Mouse (Mus musculus) inflammation-experienced regulatory T-cells, adult 6 months (primary cell): ENCODE results near the gene Gm37419. TPM values are rescaled to one million over a fixed set of nuclear protein-coding genes. Genes with fewer than 3 reads are reported as not detected.
A peak's percentile ranks its signal among the peaks of the same experiment; 100 is the strongest.

Source experiments
- ATAC-seq: one replicate; pipeline ENCODE4 v1.8.0; 2017
- polyA plus RNA-seq, 3 experiments: library from polyadenylated mRNA; unstranded; fragments of 100-300 nt; shearing (Covaris generic); gene quantifications; one replicate each; pipeline ENCODE4 v1.2.1; 2017

Gm37419 gene
- polyA plus RNA-seq, 3 experiments from 2014 or later = not detected

DNA sequence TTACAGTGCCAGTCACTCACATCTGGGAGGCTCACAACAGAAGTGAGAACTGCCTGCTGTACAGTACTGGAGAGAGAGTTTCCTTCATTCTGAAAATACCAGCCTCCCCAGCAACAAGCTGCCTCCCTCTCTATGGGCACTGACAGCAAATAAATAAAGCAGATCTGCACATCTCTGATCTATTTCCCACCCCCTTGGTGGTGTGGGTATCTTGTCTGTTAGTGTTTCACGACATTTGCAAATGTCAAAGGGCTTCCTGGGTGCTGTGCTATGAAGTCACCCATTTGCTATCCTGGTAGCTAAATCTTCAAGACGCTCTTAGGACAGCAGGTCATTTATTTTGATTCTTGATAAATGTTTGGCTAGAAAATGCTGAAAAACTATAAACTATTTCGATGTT lies 8.9 kb downstream of the Gm37419 start:
- ATAC-seq = peak; percentile 84

GRCm38 (mm10) chr16:23997912-23998311 lies 9.6 kb downstream of the Gm37419 start:
- ATAC-seq = no peak

DNA sequence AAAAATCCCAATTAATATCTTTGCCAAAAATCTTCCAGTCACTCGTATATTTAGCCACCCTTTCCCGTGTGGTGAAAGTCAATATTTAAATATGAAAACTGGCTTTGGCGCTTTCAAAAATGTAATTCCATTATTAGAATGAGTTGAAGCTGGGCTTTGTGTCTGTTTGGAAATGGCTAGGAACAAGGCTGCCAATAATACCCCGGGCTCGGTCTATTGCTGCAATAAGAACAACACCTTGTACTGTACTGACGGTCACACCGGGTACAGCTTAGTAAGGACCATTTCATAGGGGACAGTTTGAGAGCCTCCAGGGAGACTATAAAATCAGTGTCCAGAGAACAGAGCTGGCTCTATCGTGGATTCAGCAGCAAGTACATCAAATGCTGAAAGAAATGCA lies 17.6 kb downstream of the Gm37419 start:
- ATAC-seq = no peak

DNA sequence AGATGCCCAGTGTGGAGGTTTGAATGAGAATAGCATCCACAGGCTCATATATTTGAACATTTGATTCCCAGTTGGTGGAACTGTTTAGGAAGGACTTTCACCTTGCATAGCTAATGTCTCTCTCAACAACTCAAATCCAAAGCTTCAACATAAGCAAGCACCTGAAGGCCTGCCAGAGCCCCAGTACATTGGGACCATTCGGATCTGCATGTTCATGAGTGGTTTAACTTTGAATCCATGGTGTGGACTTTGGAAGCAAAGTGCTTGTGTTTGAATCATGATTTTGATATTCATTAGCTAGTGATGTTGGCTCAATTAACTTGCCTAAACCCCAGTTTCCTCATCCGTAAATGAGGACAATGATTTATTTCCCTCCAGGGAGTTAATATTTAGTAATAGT lies 21.6 kb downstream of the Gm37419 start:
- no peak for ATAC-seq

DNA sequence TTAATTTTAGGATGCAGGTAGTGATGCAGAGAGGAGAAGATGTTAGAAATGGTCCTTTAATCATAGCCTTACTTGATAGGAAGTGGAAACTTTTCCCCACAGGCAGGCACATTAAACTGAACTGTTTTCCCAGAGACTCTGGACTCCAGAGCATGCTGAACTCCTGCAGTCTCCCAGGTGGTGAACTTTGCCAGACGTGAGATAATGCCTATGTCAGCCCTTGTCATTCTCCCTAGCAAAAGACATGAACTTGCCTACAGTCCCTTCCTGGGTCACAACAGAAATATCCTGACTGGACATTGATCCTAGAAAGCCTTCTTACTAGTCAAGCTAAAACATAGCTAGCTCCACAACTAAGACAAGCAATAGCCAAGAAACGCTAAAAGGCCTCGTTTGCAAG lies 23.0 kb downstream of the Gm37419 start:
- ATAC-seq = no peak

DNA sequence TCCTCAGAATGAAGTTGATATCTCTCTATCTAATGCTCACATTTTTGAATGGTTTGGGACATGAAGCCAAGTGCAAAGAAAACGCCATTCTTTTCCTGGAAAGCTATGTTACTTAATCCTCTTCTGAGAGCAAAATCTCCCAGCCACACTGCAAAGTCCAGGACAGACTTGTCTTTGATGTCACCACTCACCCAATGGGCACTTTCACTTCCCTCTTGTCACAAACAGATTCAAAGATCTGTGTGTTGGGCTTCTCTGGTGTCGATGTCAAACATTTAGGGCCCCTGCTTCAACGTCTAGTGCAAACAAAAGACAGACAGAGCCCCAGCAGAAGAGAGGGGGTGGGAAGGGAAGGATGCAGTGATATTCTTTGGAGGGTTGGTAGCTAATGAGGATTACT lies 23.8 kb downstream of the Gm37419 start:
- ATAC-seq = no peak

DNA sequence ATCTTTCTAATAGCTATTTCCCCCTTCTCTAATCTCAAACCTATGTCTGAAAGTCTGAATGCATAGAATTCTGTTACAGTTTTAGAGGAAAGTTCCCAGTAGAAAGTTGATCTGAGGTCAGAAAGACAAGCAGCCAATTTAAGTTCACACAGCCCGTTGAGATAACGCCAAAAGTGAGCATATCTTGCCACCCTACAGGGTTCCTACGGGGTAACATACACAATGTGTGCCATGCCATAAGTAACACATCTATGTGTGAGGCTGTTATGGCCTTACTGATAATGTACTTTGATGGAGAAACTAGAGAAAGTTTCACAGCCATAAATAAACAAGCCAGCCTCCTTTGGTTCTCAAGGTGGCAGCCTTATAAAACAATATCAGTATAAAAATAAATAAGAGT lies 26.1 kb downstream of the Gm37419 start:
- no peak for ATAC-seq

- no peak for ATAC-seq
Measured at GRCm38 (mm10) chr16:24016273-24016672, 28.0 kb downstream of the Gm37419 start.

DNA sequence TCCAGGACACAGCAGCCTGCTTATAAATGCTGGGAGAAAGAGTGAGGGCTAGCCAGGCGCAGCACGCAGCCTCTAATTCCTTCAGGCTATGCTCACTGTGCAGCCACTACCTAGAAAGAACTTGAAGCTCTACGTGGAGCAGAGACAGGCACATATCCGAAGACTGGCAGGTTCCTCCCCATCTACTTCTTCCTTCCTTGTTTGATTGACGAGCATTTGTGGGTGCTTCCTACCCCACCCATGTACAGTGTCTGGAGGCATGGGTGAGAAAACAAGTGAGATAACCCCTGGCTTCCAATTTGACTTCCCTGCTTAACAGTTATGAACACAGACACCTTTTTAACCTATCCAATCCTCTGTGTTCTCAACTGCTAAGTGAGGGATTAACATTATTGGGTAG lies 28.5 kb downstream of the Gm37419 start:
- no peak for ATAC-seq

DNA sequence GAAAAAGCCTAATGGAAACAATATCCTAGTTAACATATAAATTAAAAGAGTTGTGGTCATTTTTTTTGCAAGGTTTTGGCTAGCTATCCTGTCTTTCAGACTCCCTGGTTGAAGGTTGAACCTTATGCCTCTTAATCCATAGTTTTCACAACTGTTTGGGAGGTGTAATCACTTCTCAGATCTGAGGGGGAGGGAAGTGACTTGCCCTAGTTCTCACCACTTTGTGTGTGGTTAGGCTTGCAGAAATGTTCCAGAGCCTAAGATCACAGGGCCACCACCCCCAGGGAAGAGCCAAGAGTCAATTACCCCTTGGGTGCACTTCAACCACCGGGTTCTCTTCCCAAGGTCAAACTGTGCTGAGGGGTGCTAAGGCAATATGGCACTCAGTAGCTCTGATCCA lies 33.4 kb downstream of the Gm37419 start:
- no peak for ATAC-seq

DNA sequence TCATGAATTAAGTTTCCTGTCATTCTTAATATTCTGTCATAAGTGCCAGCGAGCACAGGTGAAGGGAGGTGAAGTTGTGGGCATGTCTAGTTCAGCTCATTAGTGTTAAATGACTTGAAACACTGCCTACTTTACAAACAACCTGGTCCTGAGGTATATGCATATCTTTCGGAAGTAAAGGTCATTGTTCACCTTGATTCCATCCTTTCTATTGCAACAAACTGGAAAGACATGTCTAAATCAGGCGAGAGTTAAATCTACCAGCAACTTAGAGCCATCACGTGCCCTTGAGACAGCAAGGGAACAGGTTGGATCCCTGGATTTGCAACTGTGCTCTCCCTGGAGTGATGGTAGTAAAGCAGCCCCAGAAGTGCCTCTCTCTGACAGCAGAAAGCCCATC lies 34.3 kb downstream of the Gm37419 start:
- no peak for ATAC-seq

DNA sequence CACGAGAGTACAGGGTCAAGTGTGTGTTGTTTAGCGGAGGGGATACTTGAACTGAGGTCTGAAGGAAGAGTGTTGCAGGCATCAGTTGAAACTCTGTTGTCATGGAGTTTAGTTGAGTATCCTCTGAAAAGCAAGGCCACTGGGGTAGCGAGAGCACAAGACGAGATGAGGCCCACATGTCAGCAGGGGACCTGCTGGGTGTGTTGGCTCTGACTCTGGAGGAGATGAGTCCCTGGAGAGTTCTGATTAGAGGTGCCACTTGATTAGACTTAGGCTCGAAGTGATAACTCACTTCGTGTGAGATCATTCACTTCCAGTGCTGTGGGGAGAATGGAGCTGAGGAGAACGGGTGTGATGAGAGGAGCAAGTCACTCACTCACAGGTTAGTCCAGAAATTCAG lies 37.2 kb downstream of the Gm37419 start:
- no peak for ATAC-seq

DNA sequence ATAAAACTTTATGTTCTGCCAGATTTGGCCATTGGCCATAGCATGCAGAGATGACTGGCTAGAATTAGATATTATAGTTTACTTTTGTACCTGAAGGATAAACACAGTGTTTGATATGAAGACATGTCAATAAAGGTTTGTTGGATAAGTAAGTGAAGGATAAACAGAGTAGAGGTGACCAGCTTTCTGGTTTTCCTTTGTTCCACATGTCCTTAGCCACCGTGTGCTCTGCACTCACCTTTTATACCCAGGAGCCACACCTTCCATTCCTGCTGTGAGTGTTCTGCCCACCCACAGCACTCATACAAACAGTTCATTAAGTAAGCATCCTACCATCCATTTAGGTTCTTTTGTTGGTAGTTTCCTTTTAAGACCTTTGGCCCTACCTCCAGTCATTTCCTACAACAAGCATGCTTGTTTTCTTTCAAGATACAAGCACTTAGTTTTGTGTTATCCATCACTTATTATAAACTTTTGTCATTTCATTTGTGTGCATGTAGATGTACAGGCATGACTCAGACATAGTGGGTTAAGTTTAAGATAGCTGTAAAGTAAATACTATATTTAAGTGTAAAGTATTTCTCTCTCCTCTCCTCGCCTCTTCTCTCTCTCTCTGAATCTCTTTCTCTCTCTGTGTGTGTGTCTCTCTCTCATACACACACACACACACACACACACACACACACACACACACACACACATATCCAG lies 41.8 kb downstream of the Gm37419 start:
- no peak for ATAC-seq

DNA sequence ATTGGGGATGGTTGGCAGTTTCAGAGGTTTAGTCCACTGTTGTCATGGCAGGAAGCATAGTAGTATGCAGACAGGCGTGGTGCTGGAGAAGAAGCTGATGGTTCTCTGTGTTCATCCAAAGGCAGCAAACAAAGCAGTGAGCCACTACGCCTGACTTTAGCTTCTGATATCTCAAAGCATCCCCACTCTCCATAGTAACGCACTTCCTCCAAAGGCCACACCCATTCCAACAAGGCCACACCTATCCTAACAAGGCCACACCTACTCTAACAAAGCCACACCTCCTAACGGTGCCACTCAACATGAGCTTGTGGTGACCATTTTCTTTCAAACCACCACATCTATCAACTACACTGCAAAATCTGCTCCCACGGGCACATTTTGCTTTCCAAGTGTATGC lies 45.0 kb downstream of the Gm37419 start:
- no peak for ATAC-seq

GRCm38 (mm10) chr16:24034450-24034849 lies 46.2 kb downstream of the Gm37419 start:
- no peak for ATAC-seq

DNA sequence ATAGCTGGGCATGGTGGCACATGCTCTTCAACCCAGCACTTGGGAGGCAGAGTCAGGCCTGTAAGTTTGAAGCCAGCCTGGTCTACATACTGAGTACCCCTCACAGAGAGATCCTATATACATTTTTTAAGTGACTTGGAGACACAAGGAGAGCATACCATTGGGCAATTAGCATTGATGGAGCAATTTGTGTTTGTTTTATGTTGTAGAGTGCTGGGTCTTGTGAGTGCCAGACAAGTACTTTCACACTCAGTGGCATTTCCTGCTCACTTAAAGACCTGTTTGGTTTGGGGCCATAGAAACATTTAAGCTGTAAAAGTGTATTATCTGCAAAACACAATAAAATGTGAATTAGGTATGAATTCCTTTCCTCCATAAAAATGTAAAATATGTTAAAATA lies 47.5 kb downstream of the Gm37419 start:
- no peak for ATAC-seq

- no peak for ATAC-seq
Measured at GRCm38 (mm10) chr16:24036398-24036797, 48.1 kb downstream of the Gm37419 start.

Other genes with a start within 250 kb of the Gm37419 start
- gene Sst, start 97.5 kb upstream of the Gm37419 start, polyA plus RNA-seq = not detected
- gene Rtp2, start 56.1 kb upstream of the Gm37419 start, polyA plus RNA-seq = not detected
- gene Bcl6, start 370 bp downstream of the Gm37419 start, polyA plus RNA-seq = 10 to 100 TPM in 2 of 3 experiments, 1 to 10 TPM in 1; 8.4 to 28.5 (median 10.2) TPM